Mouse (Mus musculus) small intestine, adult 2 months (tissue): Measurements from ENCODE around the gene Meis2. TPM values are rescaled to one million over a fixed set of nuclear protein-coding genes. Genes with fewer than 3 reads are reported as not detected.

Experiments used
- H3K27ac ChIP-seq: fragments of 200-500 bp; 2 replicates; pipeline ENCODE4 v1.5.1; 2012; ENCODE audit warnings: low read depth, low read length, control low read depth, inconsistent platforms; ENCODE audit not compliant: insufficient read depth
- H3K27me3 ChIP-seq: fragments of 200-500 bp; 2 replicates; pipeline ENCODE4 v1.6.1; 2012; ENCODE audit warnings: mild to moderate bottlenecking, moderate library complexity, low read length, inconsistent platforms; ENCODE audit not compliant: control insufficient read depth, insufficient read depth
- H3K36me3 ChIP-seq: fragments of 200-500 bp; 2 replicates; pipeline ENCODE4 v1.6.1; 2012; ENCODE audit warnings: mild to moderate bottlenecking, low read length, control low read depth, inconsistent platforms; ENCODE audit not compliant: control insufficient read depth, insufficient read depth
- H3K4me1 ChIP-seq: fragments of 200-500 bp; 2 replicates; pipeline ENCODE4 v1.6.1; 2012; ENCODE audit warnings: low read length, inconsistent platforms, mixed read lengths; ENCODE audit not compliant: control insufficient read depth, insufficient read depth, insufficient read length
- H3K4me3 ChIP-seq: fragments of 200-500 bp; 2 replicates; pipeline ENCODE4 v1.5.1; 2012; ENCODE audit warnings: low read depth, mild to moderate bottlenecking, control low read depth, inconsistent platforms, low read length, moderate library complexity
- CTCF ChIP-seq: fragments of 200-500 bp; IDR thresholded peaks from 2 replicates; pipeline ENCODE4 v1.5.1; 2012; ENCODE audit warnings: low read depth, mild to moderate bottlenecking, control low read depth, inconsistent platforms, low read length, moderate library complexity, mixed read lengths; ENCODE audit not compliant: insufficient replicate concordance, insufficient read length; ENCODE audit errors: extremely low read depth
- POLR2A ChIP-seq: fragments of 200-500 bp; IDR thresholded peaks from 2 replicates; pipeline ENCODE4 v1.6.1; 2012; ENCODE audit warnings: low read depth, mild to moderate bottlenecking, control low read depth, inconsistent platforms, low read length, moderate library complexity
- WGBS: fragments of 180-500 bp; shearing (Covaris S2); methylation state at CpG from one replicate; pipeline ENCODE4 v1.1.7; 2018; 5-methylcytosine and 5-hydroxymethylcytosine counted together
- polyA plus RNA-seq: library from polyadenylated mRNA; depleted of rRNA; stranded (reverse); fragments of >200 nt; gene quantifications from 2 replicates; pipeline ENCODE4 v1.2.3, GENCODE M21; 2012

The Meis2 gene
- polyA plus RNA-seq, 1 experiment: 3.9 TPM

DNA sequence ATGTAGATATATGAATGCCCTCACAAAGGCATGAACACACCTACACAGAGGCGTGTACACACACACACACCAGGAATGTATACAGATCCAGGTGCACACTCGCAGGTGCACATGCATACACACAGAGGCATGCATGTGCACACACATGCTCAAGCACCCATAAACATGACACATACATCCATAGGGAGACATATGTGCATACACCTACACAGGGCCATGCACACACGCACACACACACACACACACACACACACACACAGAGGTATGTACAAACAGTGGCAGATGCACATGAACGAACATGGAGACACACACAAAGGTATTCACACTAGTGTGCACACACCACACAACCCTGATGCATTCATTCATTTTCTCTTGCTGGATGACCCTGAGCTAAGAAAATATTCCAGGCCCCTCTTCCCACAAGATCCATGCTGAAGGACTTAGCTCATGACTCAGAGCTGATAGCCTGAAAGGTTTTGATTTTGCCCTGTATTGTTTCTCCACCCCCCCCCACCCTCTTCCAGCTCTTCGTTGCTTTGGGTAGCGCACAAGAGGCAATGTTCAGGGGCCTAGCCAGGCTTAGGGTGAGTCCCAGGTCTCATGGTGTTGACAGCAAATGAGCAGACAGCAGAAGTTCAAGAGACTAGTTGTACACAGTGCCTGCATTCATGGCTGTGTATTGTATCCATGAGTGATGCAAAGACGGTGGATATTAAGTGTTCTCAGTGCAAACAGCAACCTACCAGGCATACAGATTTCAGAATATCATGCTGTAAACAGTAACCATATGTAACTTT, 116.8 kb downstream of the Meis2 start:
- H3K27me3 ChIP-seq: no peaks in the 10 kb centered on the region
- H3K27ac ChIP-seq: no peak overlapping the region
- WGBS: 89% methylated on average over 7 of the region's 7 CpGs
- no peaks in the 10 kb centered on the region for H3K36me3 ChIP-seq
- H3K4me3 ChIP-seq: no peak overlapping the region
- TF ChIP-seq POLR2A (no peak), CTCF (no peak)
- H3K4me1 ChIP-seq: no peaks in the 10 kb centered on the region

DNA sequence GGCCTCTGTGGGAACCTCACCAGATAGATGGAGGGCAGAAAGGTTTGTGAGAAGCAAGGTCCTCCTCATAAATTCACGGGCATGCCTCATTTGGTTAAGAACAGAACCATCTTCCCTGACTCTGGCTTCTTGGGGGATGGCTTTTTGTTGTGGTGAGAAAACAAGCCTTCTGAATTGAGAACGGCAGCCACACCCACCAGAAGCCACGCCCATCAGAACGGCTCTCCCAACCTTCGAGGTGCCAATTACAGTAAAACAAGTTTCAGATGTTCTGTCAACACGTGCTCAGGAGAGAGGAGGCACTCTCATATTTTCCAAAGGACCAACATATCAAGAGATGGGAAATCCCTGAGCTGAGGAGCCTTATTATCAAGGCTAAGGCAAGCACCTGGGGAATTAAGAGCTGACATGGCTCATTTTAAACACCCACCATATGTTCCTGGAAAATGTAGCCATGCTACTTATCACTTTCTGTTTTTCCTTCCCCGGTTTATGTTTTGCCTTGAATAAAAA, 117.9 kb downstream of the Meis2 start:
- H3K27ac ChIP-seq: no peak overlapping the region
- no peaks in the 10 kb centered on the region for H3K4me1 ChIP-seq
- no peaks in the 10 kb centered on the region for H3K27me3 ChIP-seq
- TF ChIP-seq POLR2A (no peak), CTCF (no peak)
- WGBS: 26% methylated on average over 7 of the region's 7 CpGs
- H3K4me3 ChIP-seq: no peak overlapping the region
- H3K36me3 ChIP-seq: no peaks in the 10 kb centered on the region

DNA sequence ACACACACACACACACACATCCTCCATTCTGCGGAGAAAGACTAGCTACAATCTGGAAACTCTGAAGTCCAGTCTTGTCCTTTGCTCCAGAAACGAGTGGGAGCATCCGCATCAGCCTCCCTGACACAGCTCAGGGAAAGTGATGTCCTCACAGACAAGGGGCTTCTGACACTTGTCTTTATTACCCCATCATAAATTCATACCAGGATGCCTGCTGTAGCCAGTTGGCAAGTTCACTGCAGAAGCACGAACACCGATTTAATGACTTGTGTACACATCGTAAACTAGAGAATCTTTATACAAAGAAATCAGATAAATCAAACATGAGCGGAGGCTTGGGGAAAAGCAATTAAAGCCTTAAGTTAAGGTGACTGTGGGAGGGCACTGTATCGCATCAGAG, 122.6 kb downstream of the Meis2 start:
- no peaks in the 10 kb centered on the region for H3K27me3 ChIP-seq
- H3K4me1 ChIP-seq: no peaks in the 10 kb centered on the region
- H3K36me3 ChIP-seq: no peaks in the 10 kb centered on the region
- TF ChIP-seq CTCF (no peak), POLR2A (no peak)
- no peak overlapping the region for H3K27ac ChIP-seq
- 28% methylated on average over 8 of the region's 8 CpGs for WGBS
- no peak overlapping the region for H3K4me3 ChIP-seq

DNA sequence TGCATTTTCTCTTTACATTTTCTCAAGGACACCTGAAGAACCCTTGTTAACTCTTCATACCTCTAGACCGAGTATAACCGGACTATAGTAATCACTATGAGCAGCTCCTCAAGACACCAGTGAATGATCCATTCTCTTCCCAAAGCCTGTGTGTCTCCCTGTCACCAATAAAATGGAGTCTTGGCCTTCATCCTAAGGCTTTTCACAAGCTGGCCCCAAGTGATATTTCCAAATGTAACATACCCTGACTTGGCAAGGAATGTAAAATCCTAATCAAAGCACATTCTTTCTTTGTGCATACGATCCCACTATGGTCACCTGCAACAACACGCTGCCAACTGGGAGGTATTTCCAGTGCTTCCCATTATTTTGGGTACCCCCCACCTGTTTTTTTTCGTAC, 125.8 kb downstream of the Meis2 start:
- H3K27ac ChIP-seq: no peak overlapping the region
- no peak for TF ChIP-seq CTCF
- no peak for TF ChIP-seq POLR2A
- 90% methylated on average over 5 of the region's 5 CpGs for WGBS
- no peaks in the 10 kb centered on the region for H3K27me3 ChIP-seq
- no peaks in the 10 kb centered on the region for H3K36me3 ChIP-seq
- H3K4me1 ChIP-seq: no peaks in the 10 kb centered on the region
- H3K4me3 ChIP-seq: no peak overlapping the region

DNA sequence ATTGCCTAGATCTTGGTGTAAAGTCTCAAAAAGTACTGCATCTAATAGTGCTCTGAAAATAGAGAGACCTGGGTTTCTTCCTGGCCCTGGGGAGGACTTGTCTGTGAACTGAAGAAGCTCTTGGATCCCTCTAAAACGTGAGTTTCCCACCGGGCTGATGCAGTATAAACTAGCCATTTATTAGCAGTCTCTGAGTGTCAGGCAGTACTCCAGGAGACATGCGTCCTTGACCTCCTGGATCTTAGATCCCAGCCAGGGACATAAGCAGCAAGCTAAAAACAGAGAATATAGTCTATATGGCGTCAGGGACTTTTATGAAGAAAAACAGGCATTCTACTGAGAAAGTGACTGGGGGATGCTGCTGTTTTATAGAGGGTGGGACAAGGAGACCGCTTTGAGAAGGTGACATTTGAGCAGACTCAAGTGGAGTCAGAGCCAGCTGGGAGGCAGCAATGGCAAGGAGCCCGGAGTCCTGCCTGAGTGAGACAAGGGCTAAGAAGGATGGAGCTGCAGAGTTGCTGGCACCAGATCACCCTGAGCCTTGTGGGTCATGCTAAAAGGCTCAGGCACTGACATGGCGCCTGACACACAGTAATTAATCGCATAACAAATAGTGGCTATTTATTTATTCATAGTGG, 126.6 kb downstream of the Meis2 start:
- Histone ChIP-seq H3K36me3 (no peaks in the 10 kb centered on the region), H3K4me1 (no peaks in the 10 kb centered on the region), H3K27me3 (no peaks in the 10 kb centered on the region), H3K27ac (no peak overlapping the region), H3K4me3 (no peak overlapping the region)
- no peak for TF ChIP-seq CTCF
- no peak for TF ChIP-seq POLR2A
- WGBS: 77% methylated on average over 8 of the region's 8 CpGs

DNA sequence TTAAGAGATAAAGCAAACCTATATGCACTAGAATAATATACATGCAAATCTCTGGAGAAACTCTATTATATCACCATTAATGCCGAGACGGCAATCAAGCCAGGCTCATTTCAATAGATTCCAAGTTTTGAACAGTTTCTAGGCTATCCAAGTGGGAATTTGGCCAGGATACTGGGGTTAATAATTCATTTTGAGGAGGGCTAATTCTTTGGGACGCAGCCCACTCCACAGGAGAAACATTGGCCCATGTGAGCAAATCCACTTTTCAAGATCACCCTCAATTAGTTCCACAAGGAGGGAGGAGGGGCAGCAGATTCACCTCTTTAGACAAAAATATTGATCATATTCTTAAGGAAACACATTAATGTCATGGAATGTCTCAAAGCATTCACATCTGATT, 127.3 kb downstream of the Meis2 start:
- TF ChIP-seq POLR2A: no peak
- TF ChIP-seq CTCF: no peak

GRCm38 (mm10) chr2:115937896-115938295, 127.7 kb downstream of the Meis2 start:
- Histone ChIP-seq H3K36me3 (no peaks in the 10 kb centered on the region), H3K27ac (no peak overlapping the region), H3K4me3 (no peak overlapping the region), H3K4me1 (no peaks in the 10 kb centered on the region), H3K27me3 (no peaks in the 10 kb centered on the region)
- TF ChIP-seq CTCF: no peak
- no peak for TF ChIP-seq POLR2A
- WGBS: 85% methylated on average over 1 of the region's 1 CpGs

More for the DNA sequence above, 127.3 kb downstream of the Meis2 start:
- Histone ChIP-seq H3K27me3 (no peaks in the 10 kb centered on the region), H3K27ac (no peak overlapping the region), H3K36me3 (no peaks in the 10 kb centered on the region), H3K4me1 (no peaks in the 10 kb centered on the region), H3K4me3 (no peak overlapping the region)
- 84% methylated on average over 3 of the region's 3 CpGs for WGBS
